Mouse (Mus musculus) C2C12 (cell line): ENCODE measurements around the gene Ubap2l.

Experiments used
- CEBPB ChIP-seq: IDR thresholded peaks from one replicate; pipeline ENCODE4 v1.6.1; 2011; ENCODE audit warnings: low read depth, mild to moderate bottlenecking, control low read depth, moderate library complexity
- CTCF ChIP-seq: IDR thresholded peaks from one replicate; pipeline ENCODE4 v1.5.1; 2011; ENCODE audit not compliant: control insufficient read depth, insufficient read depth, insufficient read length
- FOSL1 ChIP-seq: IDR thresholded peaks from one replicate; pipeline ENCODE4 v1.8.0; 2011; ENCODE audit warnings: mild to moderate bottlenecking, low read length; ENCODE audit not compliant: poor library complexity, insufficient read depth, severe bottlenecking
- MAX ChIP-seq: IDR thresholded peaks from one replicate; pipeline ENCODE4 v1.6.1; 2011; ENCODE audit warnings: mild to moderate bottlenecking, control low read depth
- MYOD1 ChIP-seq: IDR thresholded peaks from one replicate; pipeline ENCODE4 v1.6.1; 2011; ENCODE audit warnings: low read depth; ENCODE audit not compliant: control insufficient read depth, insufficient read length
- MYOG ChIP-seq: IDR thresholded peaks from one replicate; pipeline ENCODE4 v1.6.1; 2011; ENCODE audit not compliant: control insufficient read depth, insufficient read length; ENCODE audit errors: extremely low read depth
- USF1 ChIP-seq: IDR thresholded peaks from one replicate; pipeline ENCODE4 v1.6.1; 2011; ENCODE audit warnings: low read depth, mild to moderate bottlenecking, control low read depth, moderate library complexity

GRCm38 (mm10) chr3:90064383-90064782 is 12.0 kb upstream of the Ubap2l start:
- TF ChIP-seq CTCF (no peak), USF1 (no peak), MYOG (no peak), MAX (no peak), CEBPB (no peak), MYOD1 (no peak), FOSL1 (no peak)
